27 mouse cellular contexts compared by ENCODE assay signal in genomic region chr2:22044949-22045348, GRCm38 (mm10).
"Had no signal": no experiment of that assay in that cellular context is flagged by ENCODE, and none has a peak within 500 bp of the region (broad histone marks: within the 10 kb centered on the region; RNA-seq: fewer than 3 reads in every experiment).

No protein-coding gene starts in this region.

- H3K4me3 ChIP-seq: heart, adult 2 months; heart, embryonic 13.5 days; heart, embryonic 15.5 days; hindbrain, embryonic 13.5 days; hindbrain, embryonic 15.5 days; kidney, embryonic 15.5 days; left cerebral cortex, adult 2 months; limb, embryonic 10.5 days; limb, embryonic 12.5 days; liver, embryonic 13.5 days; liver, embryonic 15.5 days had no signal

- H3K9me3 ChIP-seq: heart, embryonic 13.5 days; heart, embryonic 15.5 days; hindbrain, embryonic 13.5 days; kidney, embryonic 15.5 days; limb, embryonic 10.5 days; limb, embryonic 12.5 days; liver, embryonic 13.5 days; liver, embryonic 15.5 days had no signal

- ATAC-seq: hindbrain, postnatal 0 days; intestine, embryonic 16.5 days had no signal

- H3K4me1 ChIP-seq: heart, embryonic 13.5 days; heart, embryonic 15.5 days; hindbrain, embryonic 15.5 days; kidney, embryonic 15.5 days; limb, embryonic 10.5 days; limb, embryonic 12.5 days; liver, embryonic 13.5 days; liver, embryonic 15.5 days had no signal

- H3K27ac ChIP-seq: heart, adult 2 months; heart, embryonic 13.5 days; heart, embryonic 15.5 days; hindbrain, embryonic 13.5 days; hindbrain, embryonic 15.5 days; hindbrain, postnatal 0 days; kidney, embryonic 15.5 days; kidney, postnatal 0 days; left cerebral cortex, adult 2 months; limb, embryonic 10.5 days; limb, embryonic 12.5 days; liver, embryonic 13.5 days; liver, embryonic 15.5 days had no signal

- H3K4me2 ChIP-seq: heart, embryonic 13.5 days; heart, embryonic 15.5 days; hindbrain, embryonic 13.5 days; hindbrain, embryonic 15.5 days; kidney, embryonic 15.5 days; limb, embryonic 12.5 days; liver, embryonic 11.5 days; liver, embryonic 13.5 days; liver, embryonic 15.5 days had no signal

- H3K27me3 ChIP-seq: heart, embryonic 13.5 days; heart, embryonic 15.5 days; hindbrain, embryonic 13.5 days; hindbrain, embryonic 15.5 days; kidney, embryonic 15.5 days; limb, embryonic 12.5 days; liver, embryonic 13.5 days; liver, embryonic 15.5 days had no signal

- H3K36me3 ChIP-seq: heart, embryonic 13.5 days; heart, embryonic 15.5 days; hindbrain, embryonic 13.5 days; hindbrain, embryonic 15.5 days; kidney, embryonic 15.5 days; limb, embryonic 10.5 days; limb, embryonic 12.5 days; liver, embryonic 13.5 days; liver, embryonic 15.5 days had no signal

- DNase-seq: gastrocnemius, postnatal 14 days; gastrocnemius, postnatal 36 days; heart, adult 11 months; heart, adult 2 months; heart, postnatal 14 days; heart, postnatal 36 days; kidney, adult 11 months; kidney, adult 2 months; kidney, adult 9 months; kidney, postnatal 14 days; kidney, postnatal 36 days; layer of hippocampus, adult 9-11 months; liver; liver, embryonic 13.5 days had no signal

- H3K9ac ChIP-seq: heart, embryonic 13.5 days; heart, embryonic 15.5 days; hindbrain, embryonic 13.5 days; hindbrain, embryonic 15.5 days; kidney, embryonic 15.5 days; limb, embryonic 12.5 days; liver, embryonic 13.5 days; liver, embryonic 15.5 days had no signal
